Mouse (Mus musculus) lung, postnatal 0 days (tissue): ENCODE measurements at regions not wholly inside any gene's neighbourhood (a gene's known extent, or its start where the extent isn't known, plus 50 kb on each side); places are given as distances from the start of the nearest gene placed in this dataset.

ENCODE experiments used
- CTCF ChIP-seq: IDR thresholded peaks from 2 replicates; pipeline ENCODE4 v1.5.1; 2016; ENCODE audit warnings: antibody characterized with exemption, mild to moderate bottlenecking
- EP300 ChIP-seq: IDR thresholded peaks from 2 replicates; pipeline ENCODE4 v1.6.1; 2016; ENCODE audit warnings: antibody characterized with exemption, mild to moderate bottlenecking, control low read depth

GRCm38 (mm10) chr5:148704769-148705168, 152.2 kb upstream of the Ubl3 start:
- no peak for TF ChIP-seq CTCF
- no peak for TF ChIP-seq EP300
